Mouse (Mus musculus): ENCODE results near the gene Gabrb3. TPM values are rescaled to one million over a fixed set of nuclear protein-coding genes. Genes with fewer than 3 reads are reported as not detected.

Gabrb3 gene
- polyA plus RNA-seq, 1 experiment from 2014 or later: not detected

DNA sequence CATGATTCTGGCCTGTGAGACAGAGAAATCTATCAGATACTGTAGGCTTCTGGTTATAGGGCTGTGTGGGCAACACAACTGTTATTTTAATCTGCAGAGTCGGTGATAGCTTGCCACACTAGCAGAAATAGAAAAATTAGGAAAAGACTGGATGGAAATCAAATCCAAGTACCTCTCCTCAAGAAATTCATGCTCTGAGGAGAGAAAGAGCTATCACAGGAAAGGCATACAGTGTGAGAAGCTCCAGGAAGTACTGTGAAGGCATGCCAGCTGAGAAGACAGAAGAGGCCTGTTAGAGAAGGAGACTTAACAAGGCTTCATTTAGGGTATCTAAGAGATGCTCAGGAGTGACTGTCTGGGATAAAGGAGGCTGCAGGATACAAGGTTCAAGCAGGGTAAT, 3.2 kb downstream of the Gabrb3 start:
- Histone ChIP-seq H3K27me3 (ENCODE audit: control insufficient read depth, insufficient read depth, low read depth, low read length) (no peaks in the 10 kb centered on the region), H3K4me3 (ENCODE audit: low read depth, low read length) (no peak overlapping the region), H3K27ac (ENCODE audit: low read length) (no peak overlapping the region), H3K36me3 (ENCODE audit: control insufficient read depth, insufficient read depth) (no peaks in the 10 kb centered on the region), H3K9me3 (replicated peaks; ENCODE audit: control insufficient read depth, low read length) (no peaks in the 10 kb centered on the region), H3K4me1 (ENCODE audit: control insufficient read depth, low read depth, low read length) (no peaks in the 10 kb centered on the region), H3K9ac (ENCODE audit: low read depth, low read length) (no peak overlapping the region), H3K4me2 (ENCODE audit: low read depth, low read length) (no peak overlapping the region)
- 61% methylated on average over 1 of the region's 1 CpGs for WGBS (ENCODE audit: insufficient replicate concordance)
- ATAC-seq (ENCODE audit: low read depth): no peak

DNA sequence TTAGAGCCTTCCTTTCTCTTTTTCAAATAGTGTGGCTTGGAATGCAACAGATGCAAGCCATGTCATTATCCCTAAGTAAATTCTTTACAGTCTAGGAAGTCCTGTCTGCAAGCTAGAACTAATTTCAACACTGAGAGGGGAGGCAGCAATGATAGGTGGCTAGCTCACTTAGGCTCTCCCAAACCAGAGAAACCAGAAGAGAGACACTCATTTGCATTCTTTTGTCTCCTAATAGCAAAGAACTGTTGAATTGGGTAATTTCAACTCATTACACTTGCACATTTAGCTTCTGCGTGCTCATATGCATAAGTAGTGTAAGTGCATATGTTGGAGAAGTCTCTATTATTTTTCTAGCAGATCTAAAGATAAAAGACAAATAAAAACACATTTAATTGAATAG, 28.7 kb downstream of the Gabrb3 start:
- no peak for ATAC-seq (ENCODE audit: low read depth)
- WGBS (ENCODE audit: insufficient replicate concordance): 44% methylated on average over 1 of the region's 1 CpGs

DNA sequence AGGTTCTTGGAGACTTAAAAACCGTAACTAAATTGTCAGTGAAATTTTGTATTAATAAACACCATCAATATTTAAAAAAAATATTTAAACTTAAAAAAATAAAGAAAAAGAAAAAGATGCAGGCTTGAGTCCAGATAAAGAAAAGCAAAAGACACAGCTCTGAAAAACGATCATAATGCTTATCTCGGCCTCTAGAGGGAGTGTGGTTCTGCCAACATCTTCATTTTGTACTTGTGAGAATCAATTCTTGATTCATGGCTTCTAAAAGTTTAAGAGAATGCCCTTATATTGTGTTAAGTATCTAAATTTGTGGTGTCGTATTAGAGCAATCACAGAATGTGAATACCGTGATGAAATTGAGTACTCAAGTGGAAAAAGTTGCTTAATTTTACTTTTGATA, 40.9 kb downstream of the Gabrb3 start:
- Histone ChIP-seq H3K36me3 (ENCODE audit: control insufficient read depth, insufficient read depth) (no peaks in the 10 kb centered on the region), H3K27me3 (ENCODE audit: control insufficient read depth, insufficient read depth, low read depth, low read length) (no peaks in the 10 kb centered on the region), H3K9me3 (replicated peaks; ENCODE audit: control insufficient read depth, low read length) (no peaks in the 10 kb centered on the region), H3K4me3 (ENCODE audit: low read depth, low read length) (no peak overlapping the region), H3K4me1 (ENCODE audit: control insufficient read depth, low read depth, low read length) (no peaks in the 10 kb centered on the region), H3K27ac (ENCODE audit: low read length) (no peak overlapping the region), H3K4me2 (ENCODE audit: low read depth, low read length) (no peak overlapping the region), H3K9ac (ENCODE audit: low read depth, low read length) (no peak overlapping the region)
- ATAC-seq (ENCODE audit: low read depth): no peak
- WGBS (ENCODE audit: insufficient replicate concordance): 44% methylated on average over 5 of the region's 5 CpGs

More for the DNA sequence above, 28.7 kb downstream of the Gabrb3 start:
- Histone ChIP-seq H3K9me3 (replicated peaks; ENCODE audit: control insufficient read depth, low read length) (no peaks in the 10 kb centered on the region), H3K4me1 (ENCODE audit: control insufficient read depth, low read depth, low read length) (no peaks in the 10 kb centered on the region), H3K27ac (ENCODE audit: low read length) (no peak overlapping the region), H3K4me2 (ENCODE audit: low read depth, low read length) (no peak overlapping the region), H3K36me3 (ENCODE audit: control insufficient read depth, insufficient read depth) (no peaks in the 10 kb centered on the region), H3K9ac (ENCODE audit: low read depth, low read length) (no peak overlapping the region), H3K27me3 (ENCODE audit: control insufficient read depth, insufficient read depth, low read depth, low read length) (no peaks in the 10 kb centered on the region), H3K4me3 (ENCODE audit: low read depth, low read length) (no peak overlapping the region)

DNA sequence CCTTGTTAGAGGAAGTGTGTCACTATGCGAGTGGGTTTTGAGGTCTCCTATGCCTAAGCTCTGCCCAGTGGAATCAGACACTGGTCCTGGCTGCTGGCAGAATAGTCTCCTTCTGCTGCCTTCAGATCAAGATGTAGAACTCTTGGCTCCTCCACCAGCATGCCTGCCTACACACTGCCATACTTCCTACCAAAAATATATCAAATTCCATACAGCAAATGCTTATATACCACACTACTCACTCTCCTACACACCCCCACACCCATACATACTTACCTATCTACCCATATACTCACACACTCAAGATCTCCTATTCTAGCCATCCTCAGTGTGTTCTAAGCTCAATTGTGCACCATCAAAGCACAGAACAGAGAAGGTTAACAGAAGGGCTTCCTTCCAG, 51.8 kb downstream of the Gabrb3 start:
- H3K27me3 ChIP-seq (ENCODE audit: control insufficient read depth, insufficient read depth, low read depth, low read length): no peaks in the 10 kb centered on the region
- WGBS (ENCODE audit: insufficient replicate concordance): 59% methylated on average over 1 of the region's 1 CpGs

DNA sequence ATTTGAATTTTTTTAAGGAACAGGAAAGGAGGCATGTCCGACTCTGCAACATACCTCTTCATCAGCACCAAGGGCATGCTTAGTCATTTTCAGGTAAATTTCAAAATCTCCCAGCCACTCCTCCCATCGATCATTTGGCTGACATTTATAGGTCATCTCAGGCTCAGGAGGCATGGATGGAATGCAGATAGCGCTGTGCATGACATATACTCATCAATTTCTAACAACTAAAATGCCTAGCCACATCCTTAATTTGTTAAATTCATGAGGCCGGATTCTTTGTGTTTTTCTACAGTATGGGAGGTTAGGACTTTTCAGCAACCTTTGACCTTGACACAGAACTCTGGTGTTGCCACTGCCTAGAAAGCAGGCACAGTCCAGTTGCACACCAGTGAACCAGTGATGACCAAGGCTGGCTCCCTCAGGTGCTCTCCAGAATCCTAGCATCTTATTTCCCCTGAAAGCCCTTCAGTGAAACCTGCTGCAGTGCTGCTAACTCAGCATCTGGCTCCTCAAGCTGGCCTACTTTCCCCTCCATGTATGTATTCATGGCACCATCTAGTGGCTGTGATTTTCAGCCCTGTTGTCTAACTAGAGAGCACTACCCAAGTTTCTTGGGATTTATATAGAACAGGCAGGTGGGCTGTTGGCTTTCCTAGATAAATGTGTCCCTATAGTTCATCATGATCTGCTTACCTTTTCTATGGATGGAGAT, 54.5 kb downstream of the Gabrb3 start:
- H3K9ac ChIP-seq (ENCODE audit: low read depth, low read length): no peak overlapping the region
- H3K36me3 ChIP-seq (ENCODE audit: control insufficient read depth, insufficient read depth): no peaks in the 10 kb centered on the region
- 56% methylated on average over 4 of the region's 4 CpGs for WGBS (ENCODE audit: insufficient replicate concordance)
- ATAC-seq (ENCODE audit: low read depth): no peak
- no peaks in the 10 kb centered on the region for H3K4me1 ChIP-seq (ENCODE audit: control insufficient read depth, low read depth, low read length)
- no peaks in the 10 kb centered on the region for H3K27me3 ChIP-seq (ENCODE audit: control insufficient read depth, insufficient read depth, low read depth, low read length)
- H3K4me2 ChIP-seq (ENCODE audit: low read depth, low read length): no peak overlapping the region
- no peak overlapping the region for H3K27ac ChIP-seq (ENCODE audit: low read length)
- H3K4me3 ChIP-seq (ENCODE audit: low read depth, low read length): no peak overlapping the region
- H3K9me3 ChIP-seq (replicated peaks; ENCODE audit: control insufficient read depth, low read length): no peaks in the 10 kb centered on the region

More for the DNA sequence above, 51.8 kb downstream of the Gabrb3 start:
- H3K36me3 ChIP-seq (ENCODE audit: control insufficient read depth, insufficient read depth): no peaks in the 10 kb centered on the region
- no peak overlapping the region for H3K9ac ChIP-seq (ENCODE audit: low read depth, low read length)
- ATAC-seq (ENCODE audit: low read depth): no peak
- H3K4me1 ChIP-seq (ENCODE audit: control insufficient read depth, low read depth, low read length): no peaks in the 10 kb centered on the region
- H3K9me3 ChIP-seq (replicated peaks; ENCODE audit: control insufficient read depth, low read length): no peaks in the 10 kb centered on the region; the same call in 1 of the 2 replicates
- no peak overlapping the region for H3K4me3 ChIP-seq (ENCODE audit: low read depth, low read length)
- H3K27ac ChIP-seq (ENCODE audit: low read length): no peak overlapping the region
- H3K4me2 ChIP-seq (ENCODE audit: low read depth, low read length): no peak overlapping the region

DNA sequence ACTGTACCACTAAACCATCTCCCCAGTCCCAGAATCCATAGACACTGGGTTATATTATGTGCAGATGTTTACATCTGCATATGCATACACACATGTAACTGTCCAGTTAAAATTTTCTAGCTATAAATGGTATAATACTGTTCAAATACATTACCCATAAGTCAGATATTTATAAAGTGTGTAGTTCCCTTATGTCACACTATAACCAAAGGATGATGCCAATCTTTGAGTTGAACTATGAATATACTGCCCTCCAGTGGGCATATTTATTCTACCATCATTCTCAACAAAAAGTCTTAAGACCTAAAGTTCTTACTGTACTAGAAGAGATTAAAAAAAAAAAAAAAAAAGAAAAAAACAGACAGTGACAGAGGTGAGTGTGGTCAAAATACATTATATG, 63.4 kb downstream of the Gabrb3 start:
- no peak overlapping the region for H3K9ac ChIP-seq (ENCODE audit: low read depth, low read length)
- H3K4me3 ChIP-seq (ENCODE audit: low read depth, low read length): no peak overlapping the region
- no peaks in the 10 kb centered on the region for H3K36me3 ChIP-seq (ENCODE audit: control insufficient read depth, insufficient read depth)
- H3K4me2 ChIP-seq (ENCODE audit: low read depth, low read length): no peak overlapping the region
- H3K9me3 ChIP-seq (replicated peaks; ENCODE audit: control insufficient read depth, low read length): no peaks in the 10 kb centered on the region
- H3K27me3 ChIP-seq (ENCODE audit: control insufficient read depth, insufficient read depth, low read depth, low read length): no peaks in the 10 kb centered on the region
- ATAC-seq (ENCODE audit: low read depth): no peak
- H3K4me1 ChIP-seq (ENCODE audit: control insufficient read depth, low read depth, low read length): no peaks in the 10 kb centered on the region
- H3K27ac ChIP-seq (ENCODE audit: low read length): no peak overlapping the region

DNA sequence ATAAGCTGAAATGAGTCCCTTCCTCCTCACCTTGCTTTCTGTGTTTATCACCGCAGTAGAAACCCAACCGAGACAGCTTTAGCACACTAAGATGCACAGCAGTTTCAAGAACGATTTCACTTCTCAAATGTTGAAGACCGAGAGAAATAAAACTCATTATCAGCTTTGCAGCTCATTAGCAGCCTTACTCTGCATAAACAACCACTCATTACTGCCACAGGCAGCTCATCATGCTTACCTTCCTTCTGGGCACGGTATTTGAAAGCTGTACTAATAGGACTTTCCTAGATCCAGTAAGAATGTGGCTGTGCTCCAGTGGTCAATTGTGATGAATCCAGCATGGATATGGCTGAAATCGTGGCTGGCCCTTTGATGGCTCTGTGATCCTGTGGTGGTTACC, 67.4 kb downstream of the Gabrb3 start:
- no peak for ATAC-seq (ENCODE audit: low read depth)
- 56% methylated on average over 6 of the region's 6 CpGs for WGBS (ENCODE audit: insufficient replicate concordance)
- no peak overlapping the region for H3K9ac ChIP-seq (ENCODE audit: low read depth, low read length)
- H3K27me3 ChIP-seq (ENCODE audit: control insufficient read depth, insufficient read depth, low read depth, low read length): no peaks in the 10 kb centered on the region
- H3K4me1 ChIP-seq (ENCODE audit: control insufficient read depth, low read depth, low read length): no peaks in the 10 kb centered on the region
- H3K4me3 ChIP-seq (ENCODE audit: low read depth, low read length): no peak overlapping the region
- no peak overlapping the region for H3K4me2 ChIP-seq (ENCODE audit: low read depth, low read length)
- H3K36me3 ChIP-seq (ENCODE audit: control insufficient read depth, insufficient read depth): no peaks in the 10 kb centered on the region
- no peaks in the 10 kb centered on the region for H3K9me3 ChIP-seq (replicated peaks; ENCODE audit: control insufficient read depth, low read length)
- H3K27ac ChIP-seq (ENCODE audit: low read length): no peak overlapping the region

DNA sequence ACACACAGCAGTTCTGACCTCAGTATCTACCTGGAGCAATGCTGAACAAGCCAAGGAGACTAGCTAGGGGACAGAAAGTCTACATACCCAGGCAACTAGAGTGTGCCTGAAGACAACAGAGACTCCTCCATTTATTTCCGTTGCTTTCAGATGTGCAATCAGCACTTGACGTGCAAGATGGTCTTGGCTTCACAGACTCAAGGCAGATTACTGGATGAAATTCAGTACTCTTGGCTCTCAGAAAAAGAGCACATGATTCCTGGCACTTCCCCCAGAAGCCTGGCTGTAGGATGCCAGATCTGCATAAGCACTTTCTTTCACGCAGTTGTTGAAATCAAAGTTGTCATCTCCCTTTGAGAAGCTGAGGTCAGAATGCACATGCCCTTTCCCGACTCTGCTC, 72.3 kb downstream of the Gabrb3 start:
- no peak overlapping the region for H3K4me3 ChIP-seq (ENCODE audit: low read depth, low read length)
- 48% methylated on average over 4 of the region's 4 CpGs for WGBS (ENCODE audit: insufficient replicate concordance)
- no peaks in the 10 kb centered on the region for H3K27me3 ChIP-seq (ENCODE audit: control insufficient read depth, insufficient read depth, low read depth, low read length)
- H3K27ac ChIP-seq (ENCODE audit: low read length): no peak overlapping the region
- H3K4me2 ChIP-seq (ENCODE audit: low read depth, low read length): no peak overlapping the region
- no peaks in the 10 kb centered on the region for H3K9me3 ChIP-seq (replicated peaks; ENCODE audit: control insufficient read depth, low read length)
- H3K4me1 ChIP-seq (ENCODE audit: control insufficient read depth, low read depth, low read length): no peaks in the 10 kb centered on the region
- ATAC-seq (ENCODE audit: low read depth): no peak
- no peaks in the 10 kb centered on the region for H3K36me3 ChIP-seq (ENCODE audit: control insufficient read depth, insufficient read depth)
- no peak overlapping the region for H3K9ac ChIP-seq (ENCODE audit: low read depth, low read length)

DNA sequence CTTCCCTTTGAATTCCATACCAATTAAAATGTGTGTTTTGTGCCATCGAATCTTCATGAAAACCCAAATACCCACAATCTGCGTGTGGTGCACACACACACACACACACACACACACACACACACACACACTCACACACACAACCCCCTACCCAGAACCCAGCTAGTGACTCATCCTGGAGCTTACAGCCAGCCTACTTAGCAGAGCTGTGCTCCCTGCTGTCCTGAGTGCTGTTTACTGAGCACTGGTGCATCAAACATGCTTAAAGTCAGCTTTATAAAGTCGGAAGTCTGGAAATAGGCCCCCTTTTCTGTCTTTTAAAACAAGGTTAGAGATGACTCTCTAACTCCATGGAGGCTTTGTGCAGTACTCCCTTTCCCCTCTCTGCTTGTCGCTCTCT, 83.3 kb downstream of the Gabrb3 start:
- no peaks in the 10 kb centered on the region for H3K4me1 ChIP-seq (ENCODE audit: control insufficient read depth, low read depth, low read length)
- no peak overlapping the region for H3K27ac ChIP-seq (ENCODE audit: low read length)
- no peak overlapping the region for H3K9ac ChIP-seq (ENCODE audit: low read depth, low read length)
- H3K9me3 ChIP-seq (replicated peaks; ENCODE audit: control insufficient read depth, low read length): no peaks in the 10 kb centered on the region
- ATAC-seq (ENCODE audit: low read depth): no peak
- H3K4me3 ChIP-seq (ENCODE audit: low read depth, low read length): no peak overlapping the region
- no peaks in the 10 kb centered on the region for H3K36me3 ChIP-seq (ENCODE audit: control insufficient read depth, insufficient read depth)
- H3K27me3 ChIP-seq (ENCODE audit: control insufficient read depth, insufficient read depth, low read depth, low read length): peaks cover 2% of the 10 kb centered on the region; the same call in 1 of the 2 replicates
- H3K4me2 ChIP-seq (ENCODE audit: low read depth, low read length): no peak overlapping the region
- WGBS (ENCODE audit: insufficient replicate concordance): 53% methylated on average over 4 of the region's 4 CpGs
